Mouse (Mus musculus) liver, embryonic 14.5 days (tissue): ENCODE measurements around the gene Chtf18.

ENCODE experiments used
- CTCF ChIP-seq: IDR thresholded peaks from 2 replicates; pipeline ENCODE4 v1.5.1; 2016; ENCODE audit warnings: antibody characterized with exemption, low read depth, control low read depth
- EP300 ChIP-seq: IDR thresholded peaks from 2 replicates; pipeline ENCODE4 v1.6.1; 2016; ENCODE audit warnings: antibody characterized with exemption, low read depth

DNA sequence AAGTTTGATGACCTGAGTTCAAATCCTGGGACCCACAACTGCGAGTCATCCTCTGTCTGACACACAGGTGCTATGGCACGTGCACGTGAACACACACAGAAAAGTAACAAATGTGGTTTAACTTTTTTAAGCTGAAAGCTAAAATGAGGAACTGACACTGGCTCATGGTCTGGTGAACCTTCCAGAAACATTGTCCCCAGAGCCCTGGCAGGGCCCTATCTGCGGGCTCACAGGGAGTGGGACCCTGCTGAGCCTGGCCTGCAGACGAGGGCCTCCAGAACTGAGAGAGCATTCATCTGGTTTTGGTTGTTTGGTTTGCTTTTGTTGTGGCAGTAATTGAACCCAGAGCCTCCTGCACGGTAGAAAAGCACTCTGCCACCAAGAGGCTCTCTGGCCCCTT, 49.2 kb downstream of the Chtf18 start:
- TF ChIP-seq EP300 = no peak
- TF ChIP-seq CTCF = no peak
